Mouse (Mus musculus): Measurements from ENCODE around the gene Camta1. TPM values are rescaled to one million over a fixed set of nuclear protein-coding genes. Genes with fewer than 3 reads are reported as not detected.

The Camta1 gene
- polyA plus RNA-seq, 1 experiment from 2014 or later = 61.9 TPM

GRCm38 (mm10) chr4:151752551-151752950, 109.1 kb downstream of the Camta1 start:
- 68% methylated on average over 7 of the region's 7 CpGs for WGBS
- no peaks in the 10 kb centered on the region for H3K27me3 ChIP-seq (ENCODE audit: control insufficient read depth, insufficient read depth, low read length)
- H3K9me3 ChIP-seq (ENCODE audit: control insufficient read depth, low read length) = no peaks in the 10 kb centered on the region
- no peak overlapping the region for H3K4me2 ChIP-seq (replicated peaks; ENCODE audit: low read depth)
- no peak overlapping the region for H3K9ac ChIP-seq (ENCODE audit: low read length)
- H3K27ac ChIP-seq (replicated peaks) = no peak overlapping the region
- H3K4me3 ChIP-seq (ENCODE audit: low read depth, low read length) = no peak overlapping the region
- DNase-seq (ENCODE audit: low spot score) = no peak
- ATAC-seq (ENCODE audit: low FRiP score, low TSS enrichment) = no peak
- H3K36me3 ChIP-seq (ENCODE audit: control insufficient read depth, insufficient read depth, low read length) = no peaks in the 10 kb centered on the region
- TF ChIP-seq EP300 (optimal IDR thresholded peaks at IDR 0.05) (no peak), CTCF (IDR thresholded peaks at IDR 0.05; ENCODE audit: low read depth) (no peak)
- H3K4me1 ChIP-seq (replicated peaks; ENCODE audit: control insufficient read depth, insufficient read depth) = no peaks in the 10 kb centered on the region

GRCm38 (mm10) chr4:151751270-151751945, 110.3 kb downstream of the Camta1 start:
- H3K4me1 ChIP-seq (replicated peaks; ENCODE audit: control insufficient read depth, insufficient read depth) = no peaks in the 10 kb centered on the region
- 68% methylated on average over 15 of the region's 15 CpGs for whole genome bisulfite sequencing
- no peaks in the 10 kb centered on the region for H3K27me3 ChIP-seq (ENCODE audit: control insufficient read depth, insufficient read depth, low read length)

GRCm38 (mm10) chr4:151747723-151748122, 114.0 kb downstream of the Camta1 start:
- WGBS = 76% methylated on average over 6 of the region's 6 CpGs
- Histone ChIP-seq H3K27ac (replicated peaks) (no peak overlapping the region), H3K4me1 (replicated peaks; ENCODE audit: control insufficient read depth, insufficient read depth) (no peaks in the 10 kb centered on the region), H3K27me3 (ENCODE audit: control insufficient read depth, insufficient read depth, low read length) (no peaks in the 10 kb centered on the region), H3K4me2 (replicated peaks; ENCODE audit: low read depth) (no peak overlapping the region), H3K9ac (ENCODE audit: low read length) (no peak overlapping the region), H3K36me3 (ENCODE audit: control insufficient read depth, insufficient read depth, low read length) (no peaks in the 10 kb centered on the region), H3K4me3 (ENCODE audit: low read depth, low read length) (no peak overlapping the region), H3K9me3 (ENCODE audit: control insufficient read depth, low read length) (no peaks in the 10 kb centered on the region)
- ATAC-seq (ENCODE audit: low FRiP score, low TSS enrichment) = no peak
- TF ChIP-seq EP300 (optimal IDR thresholded peaks at IDR 0.05) = no peak
- TF ChIP-seq CTCF (IDR thresholded peaks at IDR 0.05; ENCODE audit: low read depth) = no peak
- DNase-seq (ENCODE audit: low spot score) = no peak

More at GRCm38 (mm10) chr4:151751270-151751945, 110.3 kb downstream of the Camta1 start:
- H3K9me3 ChIP-seq (ENCODE audit: control insufficient read depth, low read length) = no peaks in the 10 kb centered on the region
- H3K36me3 ChIP-seq (ENCODE audit: control insufficient read depth, insufficient read depth, low read length) = no peaks in the 10 kb centered on the region
- no peak overlapping the region for H3K4me3 ChIP-seq (ENCODE audit: low read depth, low read length)
- no peak for DNase-seq (ENCODE audit: low spot score)
- TF ChIP-seq CTCF (IDR thresholded peaks at IDR 0.05; ENCODE audit: low read depth) = no peak
- TF ChIP-seq EP300 (optimal IDR thresholded peaks at IDR 0.05) = no peak
- no peak for ATAC-seq (ENCODE audit: low FRiP score, low TSS enrichment)
- H3K4me2 ChIP-seq (replicated peaks; ENCODE audit: low read depth) = no peak overlapping the region
- no peak overlapping the region for H3K9ac ChIP-seq (ENCODE audit: low read length)
- H3K27ac ChIP-seq (replicated peaks) = no peak overlapping the region

- H3K36me3 ChIP-seq (ENCODE audit: control insufficient read depth, insufficient read depth, low read length) = no peaks in the 10 kb centered on the region
- H3K9me3 ChIP-seq (ENCODE audit: control insufficient read depth, low read length) = no peaks in the 10 kb centered on the region
- ATAC-seq (ENCODE audit: low FRiP score, low TSS enrichment) (no peak), DNase-seq (ENCODE audit: low spot score) (no peak)
- no peak overlapping the region for H3K4me2 ChIP-seq (replicated peaks; ENCODE audit: low read depth)
- 73% methylated on average over 9 of the region's 9 CpGs for WGBS
- no peaks in the 10 kb centered on the region for H3K27me3 ChIP-seq (ENCODE audit: control insufficient read depth, insufficient read depth, low read length)
- H3K4me1 ChIP-seq (replicated peaks; ENCODE audit: control insufficient read depth, insufficient read depth) = 0 out of 2 replicates have a peak, but pooled peaks cover 2% of the 10 kb centered on the region
- H3K9ac ChIP-seq (ENCODE audit: low read length) = no peak overlapping the region
- H3K27ac ChIP-seq (replicated peaks) = no peak overlapping the region
- TF ChIP-seq CTCF (IDR thresholded peaks at IDR 0.05; ENCODE audit: low read depth) = no peak
- no peak for TF ChIP-seq EP300 (optimal IDR thresholded peaks at IDR 0.05)
- no peak overlapping the region for H3K4me3 ChIP-seq (ENCODE audit: low read depth, low read length)
Observed at GRCm38 (mm10) chr4:151746002-151746606, 115.6 kb downstream of the Camta1 start.

- DNase-seq (ENCODE audit: low spot score) (no peak), ATAC-seq (ENCODE audit: low FRiP score, low TSS enrichment) (no peak)
- no peaks in the 10 kb centered on the region for H3K36me3 ChIP-seq (ENCODE audit: control insufficient read depth, insufficient read depth, low read length)
- no peaks in the 10 kb centered on the region for H3K27me3 ChIP-seq (ENCODE audit: control insufficient read depth, insufficient read depth, low read length)
- TF ChIP-seq EP300 (optimal IDR thresholded peaks at IDR 0.05) (no peak), CTCF (IDR thresholded peaks at IDR 0.05; ENCODE audit: low read depth) (no peak)
- no peak overlapping the region for H3K4me3 ChIP-seq (ENCODE audit: low read depth, low read length)
- H3K27ac ChIP-seq (replicated peaks) = no peak overlapping the region
- H3K4me2 ChIP-seq (replicated peaks; ENCODE audit: low read depth) = no peak overlapping the region
- H3K9me3 ChIP-seq (ENCODE audit: control insufficient read depth, low read length) = no peaks in the 10 kb centered on the region
- 16% methylated on average over 20 of the region's 20 CpGs for WGBS
- H3K9ac ChIP-seq (ENCODE audit: low read length) = no peak overlapping the region
- H3K4me1 ChIP-seq (replicated peaks; ENCODE audit: control insufficient read depth, insufficient read depth) = 0 out of 2 replicates have a peak, but pooled peaks cover 2% of the 10 kb centered on the region
Observed at GRCm38 (mm10) chr4:151741249-151742137, 120.2 kb downstream of the Camta1 start.

Data from stomach, postnatal 0 days (tissue).